Mouse (Mus musculus): ENCODE data around the gene R3hdm4.

DNA sequence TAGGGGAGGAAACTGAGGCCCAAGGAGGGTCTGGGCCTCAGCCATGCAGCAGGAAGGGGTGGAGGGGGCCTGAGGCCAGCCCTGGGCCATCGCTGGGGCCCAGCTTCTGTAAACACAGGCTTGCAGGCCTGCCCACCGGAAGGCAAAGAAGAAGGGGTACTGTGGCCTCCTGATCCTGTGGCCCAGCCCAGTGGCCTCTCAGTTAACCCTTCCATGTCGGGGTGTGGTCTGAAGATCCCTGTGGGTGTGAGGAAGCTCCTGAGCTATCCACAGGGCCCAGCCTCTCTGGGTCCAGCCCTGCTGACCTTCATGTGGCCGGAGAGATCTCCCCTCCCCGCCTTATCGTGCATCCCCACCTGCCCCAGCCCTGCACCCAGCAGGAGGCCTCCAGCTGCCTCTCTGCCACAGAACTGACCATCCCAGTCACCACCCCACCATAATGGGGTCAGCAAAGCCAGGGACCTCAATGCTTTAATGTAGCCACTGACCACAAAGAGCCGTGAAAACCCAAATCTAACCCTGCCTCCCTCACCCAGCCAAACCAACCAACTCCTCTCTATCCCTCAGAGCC is 25.8 kb upstream of the R3hdm4 start:
- TF ChIP-seq POLR2A (IDR thresholded peaks at IDR 0.05; ENCODE audit: borderline replicate concordance, extremely low read depth, low read depth, low read length): no peak
- no peak for TF ChIP-seq CTCF (IDR thresholded peaks at IDR 0.05; ENCODE audit: insufficient read depth, low read length)
